Mouse (Mus musculus) limb, embryonic 10.5 days (tissue): Measurements from ENCODE around the gene Gm47189. TPM values are rescaled to one million over a fixed set of nuclear protein-coding genes. Genes with fewer than 3 reads are reported as not detected.
"Not testable (repeated sequence)": the region's sequence is repeated elsewhere in the genome, so short reads cannot be mapped to it uniquely, and the experiment has no call there.

Experiments
- DNase-seq: peaks from one replicate; pipeline ENCODE4 v3.0.0-alpha.2; 2017; ENCODE audit warnings: low spot score
- H3K27ac ChIP-seq: fragments of 300-500 bp; sonication (generic); 2 replicates; pipeline ENCODE4 v1.5.1; 2016; ENCODE audit warnings: mild to moderate bottlenecking
- H3K27me3 ChIP-seq: fragments of 300-500 bp; sonication (generic); 2 replicates; pipeline ENCODE4 v1.6.1; 2016; ENCODE audit warnings: low read depth, mild to moderate bottlenecking; ENCODE audit not compliant: poor library complexity, severe bottlenecking
- H3K36me3 ChIP-seq: fragments of 300-500 bp; sonication (generic); 2 replicates; pipeline ENCODE4 v1.6.1; 2016; ENCODE audit warnings: mild to moderate bottlenecking, moderate library complexity
- H3K4me1 ChIP-seq: fragments of 300-500 bp; sonication (generic); 2 replicates; pipeline ENCODE4 v1.6.1; 2016
- H3K4me3 ChIP-seq: fragments of 300-500 bp; sonication (generic); 2 replicates; pipeline ENCODE4 v1.5.1; 2016; ENCODE audit warnings: mild to moderate bottlenecking, moderate library complexity
- H3K9me3 ChIP-seq: fragments of 300-500 bp; sonication (generic); replicated peaks from 2 replicates; pipeline ENCODE4 v1.6.1; 2016; ENCODE audit warnings: mild to moderate bottlenecking
- WGBS: fragments of 180-500 bp; shearing (Covaris S2); methylation state at CpG from one replicate; pipeline ENCODE4 v1.1.7; 2016; 5-methylcytosine and 5-hydroxymethylcytosine counted together
- polyA plus RNA-seq: library from polyadenylated mRNA; unstranded; fragments of >200 nt; fragmentation: Nextera tagmentation; extraction: Ambion mirVana; gene quantifications from 2 replicates; pipeline ENCODE4 v1.2.1, GENCODE M21; 2016

Gene Gm47189
- polyA plus RNA-seq, result not detected in 2 replicates

- not testable (repeated sequence) for H3K27me3 ChIP-seq, DNase-seq, H3K4me3 ChIP-seq, H3K4me1 ChIP-seq, H3K27ac ChIP-seq, H3K9me3 ChIP-seq, H3K36me3 ChIP-seq
Observed at GRCm38 (mm10) chr14:41772341-41772740, at the start of gene Gm47189. Gene Gm47189, minus strand, starts transcription at chr14:41772441.

- WGBS, result 94% methylated on average over 3 of the region's 3 CpGs
- H3K27me3 ChIP-seq, H3K9me3 ChIP-seq, DNase-seq, H3K36me3 ChIP-seq, H3K27ac ChIP-seq, H3K4me1 ChIP-seq, H3K4me3 ChIP-seq: not testable (repeated sequence)
Observed at GRCm38 (mm10) chr14:41755931-41756330, 16.3 kb downstream of the Gm47189 start.

- H3K27me3 ChIP-seq, H3K4me1 ChIP-seq, H3K36me3 ChIP-seq, DNase-seq, H3K9me3 ChIP-seq, H3K27ac ChIP-seq, H3K4me3 ChIP-seq: not testable (repeated sequence)
- 80% methylated on average over 1 of the region's 1 CpGs for WGBS
Observed at GRCm38 (mm10) chr14:41750514-41750913, 21.7 kb downstream of the Gm47189 start, which contains the start of gene Gm7929. Gene Gm7929, minus strand, starts transcription at chr14:41750614.

- H3K9me3 ChIP-seq, H3K4me1 ChIP-seq, H3K27me3 ChIP-seq, DNase-seq, H3K36me3 ChIP-seq, H3K27ac ChIP-seq, H3K4me3 ChIP-seq: not testable (repeated sequence)
- whole genome bisulfite sequencing, result 73% methylated on average over 17 of the region's 17 CpGs
Observed at GRCm38 (mm10) chr14:41723437-41723836, 48.8 kb downstream of the Gm47189 start.

GRCm38 (mm10) chr14:41717180-41717579 lies 55.1 kb downstream of the Gm47189 start:
- H3K27ac ChIP-seq, H3K36me3 ChIP-seq, H3K4me3 ChIP-seq, H3K27me3 ChIP-seq, H3K4me1 ChIP-seq, H3K9me3 ChIP-seq: not testable (repeated sequence)
- DNase-seq, result peak; percentile 13
- WGBS, result 89% methylated on average over 1 of the region's 1 CpGs

Other genes with a start within 250 kb of the Gm47189 start
- gene Gm7970, start 216.9 kb downstream of the Gm47189 start, polyA plus RNA-seq, result not detected in 2 replicates
- gene 1700049E17Rik2, start 199.2 kb downstream of the Gm47189 start, polyA plus RNA-seq, result not detected in 2 replicates
- gene Gm3072, start 147.8 kb downstream of the Gm47189 start, polyA plus RNA-seq, result not detected in 2 replicates
- gene Gm3676, start 126.0 kb downstream of the Gm47189 start, polyA plus RNA-seq, result not detected in 2 replicates
- not detected in 2 replicates for gene Gm8068, start 70.6 kb downstream of the Gm47189 start, polyA plus RNA-seq
- not detected in 2 replicates for gene Gm7929, start 21.8 kb downstream of the Gm47189 start, polyA plus RNA-seq
- not detected in 2 replicates for gene Gm7980, start 134.8 kb upstream of the Gm47189 start, polyA plus RNA-seq
- not detected in 2 replicates for gene 1700049E17Rik1, start 152.5 kb upstream of the Gm47189 start, polyA plus RNA-seq
- gene 1700024B05Rik, start 171.6 kb upstream of the Gm47189 start, polyA plus RNA-seq, result not detected in 2 replicates
- gene Gm6401, start 195.5 kb upstream of the Gm47189 start, polyA plus RNA-seq, result not detected in 2 replicates
- gene Gm3543, start 210.9 kb upstream of the Gm47189 start, polyA plus RNA-seq, result not detected in 2 replicates